Mouse (Mus musculus) liver, embryonic 15.5 days (tissue): Measurements from ENCODE around the gene Dscam. TPM values are rescaled to one million over a fixed set of nuclear protein-coding genes. Genes with fewer than 3 reads are reported as not detected.

ENCODE experiments used
- ATAC-seq: fragments of 200-750 bp; cut with Nextera tagmentation; 2 replicates; pipeline ENCODE4 v1.8.0; 2017; ENCODE audit warnings: moderate number of reproducible peaks, mild to moderate bottlenecking, moderate library complexity; ENCODE audit not compliant: insufficient read depth
- H3K27ac ChIP-seq: fragments of 300-500 bp; sonication (generic); replicated peaks from 2 replicates; pipeline ENCODE4 v1.5.1; 2015; ENCODE audit warnings: mild to moderate bottlenecking, inconsistent platforms
- H3K27me3 ChIP-seq: fragments of 300-500 bp; sonication (generic); 2 replicates; pipeline ENCODE4 v1.6.1; 2015; ENCODE audit warnings: mild to moderate bottlenecking, inconsistent platforms
- H3K36me3 ChIP-seq: fragments of 300-500 bp; sonication (generic); replicated peaks from 2 replicates; pipeline ENCODE4 v1.6.1; 2015; ENCODE audit warnings: moderate library complexity, mild to moderate bottlenecking, inconsistent platforms
- H3K4me1 ChIP-seq: fragments of 300-500 bp; sonication (generic); replicated peaks from 2 replicates; pipeline ENCODE4 v1.6.1; 2015; ENCODE audit warnings: inconsistent platforms
- H3K4me2 ChIP-seq: fragments of 300-500 bp; sonication (generic); 2 replicates; pipeline ENCODE4 v1.6.1; 2015; ENCODE audit warnings: moderate library complexity, mild to moderate bottlenecking, inconsistent platforms
- H3K4me3 ChIP-seq: fragments of 300-500 bp; sonication (generic); replicated peaks from 2 replicates; pipeline ENCODE4 v1.5.1; 2015; ENCODE audit warnings: mild to moderate bottlenecking, inconsistent platforms
- H3K9ac ChIP-seq: fragments of 300-500 bp; sonication (generic); 2 replicates; pipeline ENCODE4 v1.6.1; 2015; ENCODE audit warnings: moderate library complexity, mild to moderate bottlenecking, inconsistent platforms
- H3K9me3 ChIP-seq: fragments of 300-500 bp; sonication (generic); replicated peaks from 2 replicates; pipeline ENCODE4 v1.6.1; 2016; ENCODE audit warnings: inconsistent platforms
- WGBS: fragments of 180-500 bp; shearing (Covaris S2); methylation state at CpG from one replicate; pipeline ENCODE4 v1.1.7; 2015; ENCODE audit warnings: mixed read lengths; ENCODE audit not compliant: insufficient replicate concordance; 5-methylcytosine and 5-hydroxymethylcytosine counted together
- polyA plus RNA-seq: library from polyadenylated mRNA; unstranded; fragments of >200 nt; fragmentation: Nextera tagmentation; extraction: Ambion mirVana; gene quantifications from 2 replicates; pipeline ENCODE4 v1.2.1, GENCODE M21; 2015

Gene Dscam
- polyA plus RNA-seq, 1 experiment from 2014 or later, result not detected

GRCm38 (mm10) chr16:97168614-97169013, 1.9 kb downstream of the Dscam start:
- Histone ChIP-seq H3K36me3 (no peaks in the 10 kb centered on the region), H3K27me3 (peaks cover 81% of the 10 kb centered on the region), H3K4me3 (no peak overlapping the region), H3K9me3 (no peaks in the 10 kb centered on the region), H3K4me1 (no peaks in the 10 kb centered on the region), H3K9ac (no peak overlapping the region), H3K4me2 (no peak overlapping the region), H3K27ac (no peak overlapping the region)
- no peak for ATAC-seq
- 42% methylated on average over 3 of the region's 3 CpGs for WGBS

- Histone ChIP-seq H3K4me1 (no peaks in the 10 kb centered on the region), H3K4me2 (no peak overlapping the region), H3K9me3 (no peaks in the 10 kb centered on the region), H3K27me3 (peaks cover 75% of the 10 kb centered on the region), H3K9ac (no peak overlapping the region), H3K36me3 (no peaks in the 10 kb centered on the region), H3K4me3 (no peak overlapping the region), H3K27ac (no peak overlapping the region)
- no peak for ATAC-seq
- WGBS, result 70% methylated on average over 1 of the region's 1 CpGs
Measured at GRCm38 (mm10) chr16:97168030-97168429, 2.5 kb downstream of the Dscam start.

- H3K27ac ChIP-seq, result no peak overlapping the region
- no peaks in the 10 kb centered on the region for H3K36me3 ChIP-seq
- WGBS, result 28% methylated on average over 2 of the region's 2 CpGs
- no peak for ATAC-seq
- H3K4me1 ChIP-seq, result no peaks in the 10 kb centered on the region
- no peak overlapping the region for H3K4me3 ChIP-seq
- no peaks in the 10 kb centered on the region for H3K9me3 ChIP-seq
- no peak overlapping the region for H3K4me2 ChIP-seq
- H3K27me3 ChIP-seq, result peaks cover 56% of the 10 kb centered on the region
- no peak overlapping the region for H3K9ac ChIP-seq
Measured at GRCm38 (mm10) chr16:97166166-97166565, 4.4 kb downstream of the Dscam start.

- Histone ChIP-seq H3K27me3 (peaks cover 51% of the 10 kb centered on the region), H3K4me1 (no peaks in the 10 kb centered on the region), H3K9ac (no peak overlapping the region), H3K4me2 (peak overlapping the region; percentile 20; the same call in 1 of the 2 replicates), H3K27ac (no peak overlapping the region), H3K36me3 (no peaks in the 10 kb centered on the region), H3K9me3 (no peaks in the 10 kb centered on the region), H3K4me3 (no peak overlapping the region)
- no peak for ATAC-seq
- 1% methylated on average over 21 of the region's 21 CpGs for WGBS
Measured at GRCm38 (mm10) chr16:97165444-97166121, 5.0 kb downstream of the Dscam start.

- H3K9ac ChIP-seq, result no peak overlapping the region
- no peak overlapping the region for H3K4me3 ChIP-seq
- H3K27me3 ChIP-seq, result no peaks in the 10 kb centered on the region
- no peak overlapping the region for H3K27ac ChIP-seq
- no peaks in the 10 kb centered on the region for H3K9me3 ChIP-seq
- ATAC-seq, result no peak
- no peaks in the 10 kb centered on the region for H3K4me1 ChIP-seq
- H3K36me3 ChIP-seq, result no peaks in the 10 kb centered on the region
- 45% methylated on average over 4 of the region's 4 CpGs for whole genome bisulfite sequencing
- H3K4me2 ChIP-seq, result no peak overlapping the region
Measured at GRCm38 (mm10) chr16:97158279-97158678, 12.3 kb downstream of the Dscam start.

GRCm38 (mm10) chr16:97144544-97145194, 25.9 kb downstream of the Dscam start:
- Histone ChIP-seq H3K9ac (no peak overlapping the region), H3K4me3 (no peak overlapping the region), H3K27ac (no peak overlapping the region), H3K27me3 (no peaks in the 10 kb centered on the region), H3K36me3 (no peaks in the 10 kb centered on the region), H3K9me3 (no peaks in the 10 kb centered on the region), H3K4me1 (no peaks in the 10 kb centered on the region), H3K4me2 (no peak overlapping the region)
- no peak for ATAC-seq
- WGBS, result 64% methylated on average over 12 of the region's 12 CpGs

- H3K27ac ChIP-seq, result no peak overlapping the region
- H3K4me1 ChIP-seq, result no peaks in the 10 kb centered on the region
- 43% methylated on average over 1 of the region's 1 CpGs for whole genome bisulfite sequencing
- H3K9me3 ChIP-seq, result no peaks in the 10 kb centered on the region
- H3K4me3 ChIP-seq, result no peak overlapping the region
- H3K27me3 ChIP-seq, result no peaks in the 10 kb centered on the region
- no peaks in the 10 kb centered on the region for H3K36me3 ChIP-seq
- H3K9ac ChIP-seq, result no peak overlapping the region
- no peak for ATAC-seq
- no peak overlapping the region for H3K4me2 ChIP-seq
Measured at GRCm38 (mm10) chr16:97141943-97142342, 28.6 kb downstream of the Dscam start.

- H3K27me3 ChIP-seq, result no peaks in the 10 kb centered on the region
- H3K9me3 ChIP-seq, result no peaks in the 10 kb centered on the region
- H3K36me3 ChIP-seq, result no peaks in the 10 kb centered on the region
- 61% methylated on average over 10 of the region's 10 CpGs for WGBS
- no peak overlapping the region for H3K4me2 ChIP-seq
- no peak overlapping the region for H3K4me3 ChIP-seq
- H3K27ac ChIP-seq, result no peak overlapping the region
- no peaks in the 10 kb centered on the region for H3K4me1 ChIP-seq
- H3K9ac ChIP-seq, result no peak overlapping the region
- ATAC-seq, result no peak
Measured at GRCm38 (mm10) chr16:97135003-97135827, 35.3 kb downstream of the Dscam start.

GRCm38 (mm10) chr16:97127296-97127695, 43.3 kb downstream of the Dscam start:
- Histone ChIP-seq H3K9ac (no peak overlapping the region), H3K9me3 (no peaks in the 10 kb centered on the region), H3K4me1 (no peaks in the 10 kb centered on the region), H3K4me3 (no peak overlapping the region), H3K27me3 (no peaks in the 10 kb centered on the region), H3K4me2 (no peak overlapping the region), H3K36me3 (no peaks in the 10 kb centered on the region), H3K27ac (no peak overlapping the region)
- WGBS, result 42% methylated on average over 2 of the region's 2 CpGs
- no peak for ATAC-seq

- H3K36me3 ChIP-seq, result no peaks in the 10 kb centered on the region
- ATAC-seq, result no peak
- no peak overlapping the region for H3K27ac ChIP-seq
- no peaks in the 10 kb centered on the region for H3K9me3 ChIP-seq
- WGBS, result 40% methylated on average over 4 of the region's 4 CpGs
- H3K27me3 ChIP-seq, result no peaks in the 10 kb centered on the region
- H3K4me3 ChIP-seq, result no peak overlapping the region
- H3K9ac ChIP-seq, result no peak overlapping the region
- H3K4me1 ChIP-seq, result no peaks in the 10 kb centered on the region
- H3K4me2 ChIP-seq, result no peak overlapping the region
Measured at GRCm38 (mm10) chr16:97110028-97110427, 60.5 kb downstream of the Dscam start.

- Histone ChIP-seq H3K9ac (no peak overlapping the region), H3K4me2 (no peak overlapping the region), H3K4me3 (no peak overlapping the region), H3K27ac (no peak overlapping the region), H3K9me3 (no peaks in the 10 kb centered on the region), H3K36me3 (no peaks in the 10 kb centered on the region), H3K27me3 (no peaks in the 10 kb centered on the region), H3K4me1 (no peaks in the 10 kb centered on the region)
- WGBS, result 16% methylated on average over 2 of the region's 2 CpGs
- ATAC-seq, result no peak
Measured at GRCm38 (mm10) chr16:97105266-97105665, 65.3 kb downstream of the Dscam start.
